Mouse (Mus musculus) bone marrow, adult 2 months (tissue): ENCODE measurements at regions not wholly inside any gene's neighbourhood (a gene's known extent, or its start where the extent isn't known, plus 50 kb on each side); places are given as distances from the start of the nearest gene placed in this dataset.

Source experiments
- CTCF ChIP-seq: fragments of 200-500 bp; IDR thresholded peaks from 2 replicates; pipeline ENCODE4 v1.5.1; 2011; ENCODE audit warnings: low read length, control low read depth; ENCODE audit not compliant: control insufficient read depth, insufficient read depth
- POLR2A ChIP-seq: fragments of 200-500 bp; IDR thresholded peaks from 2 replicates; pipeline ENCODE4 v1.6.1; 2011; ENCODE audit warnings: low read depth, mild to moderate bottlenecking, control low read depth, low read length, borderline replicate concordance; ENCODE audit not compliant: control insufficient read depth

DNA sequence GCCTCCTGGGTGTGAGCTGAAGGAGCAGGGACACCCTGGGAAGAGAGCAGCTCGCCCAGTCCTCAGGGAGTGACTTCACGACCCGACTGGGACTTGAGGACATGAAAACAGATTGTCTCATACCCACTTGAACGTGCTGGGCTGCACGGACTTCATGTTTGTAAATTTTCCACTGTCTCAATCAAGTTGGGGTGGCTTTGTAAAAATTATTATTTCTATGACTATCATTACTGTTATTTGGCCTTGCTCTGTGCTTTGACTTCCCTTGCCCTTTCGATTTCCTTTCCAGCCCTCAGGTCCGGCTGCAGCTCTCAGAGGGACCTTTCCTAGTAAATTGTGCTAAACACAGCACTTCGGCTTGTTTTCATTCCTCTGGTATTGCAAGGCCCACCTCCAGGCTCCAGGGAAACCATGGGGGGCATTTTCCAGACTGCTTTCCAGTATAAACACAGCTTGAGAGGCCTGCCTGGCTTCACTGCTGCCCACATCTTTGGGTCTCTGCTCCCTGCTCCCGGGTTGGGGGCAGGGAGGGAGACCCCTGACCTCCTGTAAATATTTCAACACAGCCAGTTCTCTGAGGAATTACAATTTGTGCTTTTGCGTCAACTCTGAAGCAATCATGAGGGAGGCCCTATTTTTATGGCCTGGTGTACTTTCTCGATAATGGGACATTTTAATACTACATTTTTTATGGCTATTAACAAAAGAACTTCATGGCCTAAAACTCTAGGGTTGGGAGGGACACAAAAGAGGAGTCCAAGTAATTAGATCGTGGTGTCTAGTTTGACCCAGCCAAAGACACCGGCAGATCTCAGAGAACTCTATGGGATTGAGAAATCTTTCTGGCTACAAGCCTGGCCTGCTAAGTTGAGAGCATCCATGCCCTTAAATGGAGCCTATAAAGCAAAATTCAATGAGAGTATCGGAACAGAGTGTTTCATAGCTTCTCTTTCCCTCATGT lies 68.9 kb upstream of the Errfi1 start:
- no peak for TF ChIP-seq POLR2A
- no peak for TF ChIP-seq CTCF
